Mouse (Mus musculus): ENCODE results near the gene Sec61b.

Sec61b gene

GRCm38 (mm10) chr4:47480095-47480494, 5.6 kb downstream of the Sec61b start:
- in situ Hi-C loops (cut with MseI, MboI) = no loop called here

- in situ Hi-C loops (cut with MseI, MboI) = no loop called here
These were observed 6.1 kb downstream of the Sec61b start for GRCm38 (mm10) chr4:47480576-47480975.

GRCm38 (mm10) chr4:47491243-47491642, 16.8 kb downstream of the Sec61b start:
- in situ Hi-C loops (cut with MseI, MboI) = no loop called here

GRCm38 (mm10) chr4:47492311-47493086, 18.0 kb downstream of the Sec61b start:
- in situ Hi-C loops (cut with MseI, MboI) = no loop called here

- in situ Hi-C loops (cut with MseI, MboI) = no loop called here
These were observed 19.0 kb downstream of the Sec61b start for GRCm38 (mm10) chr4:47493456-47493855.

GRCm38 (mm10) chr4:47494137-47494536, 19.7 kb downstream of the Sec61b start:
- in situ Hi-C loops (cut with MseI, MboI) = no loop called here

- in situ Hi-C loops (cut with MseI, MboI) = no loop called here
These were observed 20.2 kb downstream of the Sec61b start for GRCm38 (mm10) chr4:47494686-47495085.

- in situ Hi-C loops (cut with MseI, MboI) = no loop called here
These were observed 23.4 kb downstream of the Sec61b start for GRCm38 (mm10) chr4:47497811-47498385.

GRCm38 (mm10) chr4:47499121-47499545, 24.7 kb downstream of the Sec61b start:
- in situ Hi-C loops (cut with MseI, MboI) = no loop called here

- in situ Hi-C loops (cut with MseI, MboI) = no loop called here
These were observed 28.1 kb downstream of the Sec61b start for GRCm38 (mm10) chr4:47502546-47502971.

GRCm38 (mm10) chr4:47503045-47503444, 28.6 kb downstream of the Sec61b start:
- in situ Hi-C loops (cut with MseI, MboI) = no loop called here

GRCm38 (mm10) chr4:47504841-47505517, 30.5 kb downstream of the Sec61b start:
- in situ Hi-C loops (cut with MseI, MboI) = no loop called here

- in situ Hi-C loops (cut with MseI, MboI) = no loop called here
These were observed 44.2 kb downstream of the Sec61b start for GRCm38 (mm10) chr4:47518551-47519181.

- in situ Hi-C loops (cut with MseI, MboI) = no loop called here
These were observed 45.6 kb downstream of the Sec61b start for GRCm38 (mm10) chr4:47520076-47520475.

GRCm38 (mm10) chr4:47521884-47522605, 47.6 kb downstream of the Sec61b start:
- in situ Hi-C loops (cut with MseI, MboI) = no loop called here

- in situ Hi-C loops (cut with MseI, MboI) = no loop called here
These were observed 55.4 kb downstream of the Sec61b start for GRCm38 (mm10) chr4:47529866-47530265.
